ENCODE assay signal across 13 mouse cellular contexts in genomic region chr6:31644504-31644903, GRCm38 (mm10).
"Had no signal": no experiment of that assay in that cellular context is flagged by ENCODE, and none has a peak within 500 bp of the region (broad histone marks: within the 10 kb centered on the region; RNA-seq: fewer than 3 reads in every experiment).

No protein-coding gene starts in this region.

- H3K9ac ChIP-seq: midbrain, embryonic 12.5 days had no signal

- H3K27me3 ChIP-seq: megakaryocyte, embryonic 14.5 days; midbrain, embryonic 12.5 days had no signal

- ATAC-seq: inflammation-experienced regulatory T-cells, adult 6 months; intestine, postnatal 0 days; midbrain, embryonic 16.5 days had no signal

- H3K27ac ChIP-seq: midbrain, embryonic 12.5 days had no signal

- H3K4me3 ChIP-seq: megakaryocyte, embryonic 14.5 days; midbrain, embryonic 12.5 days had no signal

- DNase-seq: kidney, adult 8-10 months; kidney, postnatal 25 days; layer of hippocampus, adult 9-11 months; layer of hippocampus, postnatal 36 days; left cerebral cortex, postnatal 4 days; lung, adult 2 months; right cerebral cortex, postnatal 14 days; thymus, postnatal 36 days had no signal

- H3K36me3 ChIP-seq: midbrain, embryonic 12.5 days had no signal

- H3K9me3 ChIP-seq: megakaryocyte, embryonic 14.5 days; midbrain, embryonic 12.5 days had no signal

- H3K4me2 ChIP-seq: midbrain, embryonic 12.5 days had no signal
